Mouse (Mus musculus) embryonic facial prominence, embryonic 10.5 days (tissue): ENCODE data around the gene Kazn. TPM values are rescaled to one million over a fixed set of nuclear protein-coding genes. Genes with fewer than 3 reads are reported as not detected.

Experiments used
- DNase-seq: peaks from one replicate; pipeline ENCODE4 v3.0.0-alpha.2; 2017; ENCODE audit warnings: low spot score
- H3K27ac ChIP-seq: fragments of 300-500 bp; sonication (generic); replicated peaks from 2 replicates; pipeline ENCODE4 v1.5.1; 2016; ENCODE audit warnings: mild to moderate bottlenecking
- H3K27me3 ChIP-seq: fragments of 300-500 bp; sonication (generic); replicated peaks from 2 replicates; pipeline ENCODE4 v1.6.1; 2016; ENCODE audit warnings: low read depth, mild to moderate bottlenecking; ENCODE audit not compliant: poor library complexity, severe bottlenecking
- H3K36me3 ChIP-seq: fragments of 300-500 bp; sonication (generic); replicated peaks from 2 replicates; pipeline ENCODE4 v1.6.1; 2016; ENCODE audit warnings: mild to moderate bottlenecking, moderate library complexity
- H3K4me1 ChIP-seq: fragments of 300-500 bp; sonication (generic); 2 replicates; pipeline ENCODE4 v1.6.1; 2016
- H3K4me3 ChIP-seq: fragments of 300-500 bp; sonication (generic); 2 replicates; pipeline ENCODE4 v1.5.1; 2016; ENCODE audit warnings: mild to moderate bottlenecking, moderate library complexity
- H3K9me3 ChIP-seq: fragments of 300-500 bp; sonication (generic); 2 replicates; pipeline ENCODE4 v1.6.1; 2016; ENCODE audit warnings: mild to moderate bottlenecking
- WGBS: fragments of 180-500 bp; shearing (Covaris S2); methylation state at CpG from one replicate; pipeline ENCODE4 v1.1.7; 2016; 5-methylcytosine and 5-hydroxymethylcytosine counted together
- polyA plus RNA-seq: library from polyadenylated mRNA; unstranded; fragments of >200 nt; fragmentation: Nextera tagmentation; extraction: Ambion mirVana; gene quantifications from 2 replicates; pipeline ENCODE4 v1.2.1, GENCODE M21; 2016

Gene Kazn
- polyA plus RNA-seq, 1 experiment from 2014 or later: 13.3 TPM

GRCm38 (mm10) chr4:142214532-142214931, 24.7 kb downstream of the Kazn start:
- Histone ChIP-seq H3K4me3 (no peak overlapping the region), H3K27me3 (no peaks in the 10 kb centered on the region), H3K36me3 (peaks cover under 1% of the 10 kb centered on the region; the same call in 1 of the 2 replicates), H3K4me1 (peaks cover 76% of the 10 kb centered on the region), H3K9me3 (no peaks in the 10 kb centered on the region), H3K27ac (no peak overlapping the region)
- 75% methylated on average over 6 of the region's 6 CpGs for WGBS
- no peak for DNase-seq

GRCm38 (mm10) chr4:142212425-142212824, 26.8 kb downstream of the Kazn start:
- Histone ChIP-seq H3K4me1 (peaks cover 61% of the 10 kb centered on the region), H3K27me3 (no peaks in the 10 kb centered on the region), H3K4me3 (no peak overlapping the region), H3K27ac (no peak overlapping the region; the same call in 1 of the 2 replicates), H3K9me3 (no peaks in the 10 kb centered on the region), H3K36me3 (peaks cover 21% of the 10 kb centered on the region)
- DNase-seq: no peak
- WGBS: 87% methylated on average over 9 of the region's 9 CpGs

GRCm38 (mm10) chr4:142209884-142210283, 29.3 kb downstream of the Kazn start:
- peaks cover 38% of the 10 kb centered on the region for H3K4me1 ChIP-seq
- peaks cover 37% of the 10 kb centered on the region for H3K36me3 ChIP-seq
- H3K27ac ChIP-seq: peak overlapping the region; percentile 55
- WGBS: 64% methylated on average over 9 of the region's 9 CpGs
- no peaks in the 10 kb centered on the region for H3K9me3 ChIP-seq
- H3K27me3 ChIP-seq: no peaks in the 10 kb centered on the region
- no peak overlapping the region for H3K4me3 ChIP-seq
- peak; percentile 29 for DNase-seq

- DNase-seq: no peak
- H3K27ac ChIP-seq: no peak overlapping the region
- H3K9me3 ChIP-seq: no peaks in the 10 kb centered on the region
- WGBS: 81% methylated on average over 7 of the region's 7 CpGs
- H3K4me1 ChIP-seq: peaks cover 35% of the 10 kb centered on the region
- peaks cover 37% of the 10 kb centered on the region for H3K36me3 ChIP-seq
- no peaks in the 10 kb centered on the region for H3K27me3 ChIP-seq
- no peak overlapping the region for H3K4me3 ChIP-seq
Observed at GRCm38 (mm10) chr4:142209476-142209875, 29.7 kb downstream of the Kazn start.

- 87% methylated on average over 6 of the region's 6 CpGs for WGBS
- Histone ChIP-seq H3K27me3 (no peaks in the 10 kb centered on the region), H3K4me3 (no peak overlapping the region), H3K9me3 (peaks cover 8% of the 10 kb centered on the region; the same call in 1 of the 2 replicates), H3K27ac (no peak overlapping the region), H3K36me3 (peaks cover 55% of the 10 kb centered on the region), H3K4me1 (peaks cover 11% of the 10 kb centered on the region)
- DNase-seq: no peak
Observed at GRCm38 (mm10) chr4:142205693-142206092, 33.5 kb downstream of the Kazn start.

- DNase-seq: no peak
- H3K27me3 ChIP-seq: no peaks in the 10 kb centered on the region
- no peak overlapping the region for H3K27ac ChIP-seq
- WGBS: 74% methylated on average over 6 of the region's 6 CpGs
- no peak overlapping the region for H3K4me3 ChIP-seq
- H3K36me3 ChIP-seq: peaks cover 28% of the 10 kb centered on the region
- H3K4me1 ChIP-seq: peaks cover 12% of the 10 kb centered on the region
- peaks cover 4% of the 10 kb centered on the region; the same call in 1 of the 2 replicates for H3K9me3 ChIP-seq
Observed at GRCm38 (mm10) chr4:142196626-142197025, 42.6 kb downstream of the Kazn start.

GRCm38 (mm10) chr4:142193780-142194179, 45.4 kb downstream of the Kazn start:
- H3K4me3 ChIP-seq: no peak overlapping the region
- no peak overlapping the region for H3K27ac ChIP-seq
- no peak for DNase-seq
- no peaks in the 10 kb centered on the region for H3K27me3 ChIP-seq
- H3K4me1 ChIP-seq: peaks cover 12% of the 10 kb centered on the region
- 83% methylated on average over 7 of the region's 7 CpGs for whole genome bisulfite sequencing
- H3K36me3 ChIP-seq: peaks cover 12% of the 10 kb centered on the region; the same call in 1 of the 2 replicates
- H3K9me3 ChIP-seq: no peaks in the 10 kb centered on the region

GRCm38 (mm10) chr4:142193151-142193578, 46.0 kb downstream of the Kazn start:
- no peak for DNase-seq
- peaks cover 12% of the 10 kb centered on the region for H3K4me1 ChIP-seq
- H3K9me3 ChIP-seq: no peaks in the 10 kb centered on the region
- no peak overlapping the region for H3K4me3 ChIP-seq
- H3K27me3 ChIP-seq: no peaks in the 10 kb centered on the region
- H3K36me3 ChIP-seq: peaks cover 12% of the 10 kb centered on the region; the same call in 1 of the 2 replicates
- WGBS: 87% methylated on average over 8 of the region's 8 CpGs
- no peak overlapping the region for H3K27ac ChIP-seq

GRCm38 (mm10) chr4:142189960-142190359, 49.2 kb downstream of the Kazn start:
- H3K4me3 ChIP-seq: no peak overlapping the region
- no peaks in the 10 kb centered on the region; the same call in 1 of the 2 replicates for H3K9me3 ChIP-seq
- no peaks in the 10 kb centered on the region for H3K27me3 ChIP-seq
- no peak for DNase-seq
- no peak overlapping the region for H3K27ac ChIP-seq
- H3K4me1 ChIP-seq: peaks cover 21% of the 10 kb centered on the region
- peaks cover 32% of the 10 kb centered on the region for H3K36me3 ChIP-seq
- 92% methylated on average over 8 of the region's 8 CpGs for WGBS

- no peak overlapping the region for H3K27ac ChIP-seq
- peaks cover 44% of the 10 kb centered on the region for H3K36me3 ChIP-seq
- H3K27me3 ChIP-seq: no peaks in the 10 kb centered on the region
- H3K4me1 ChIP-seq: peaks cover 15% of the 10 kb centered on the region; the same call in 1 of the 2 replicates
- 82% methylated on average over 2 of the region's 2 CpGs for WGBS
- DNase-seq: no peak
- no peaks in the 10 kb centered on the region; the same call in 1 of the 2 replicates for H3K9me3 ChIP-seq
- no peak overlapping the region for H3K4me3 ChIP-seq
Observed at GRCm38 (mm10) chr4:142188501-142188900, 50.7 kb downstream of the Kazn start.

GRCm38 (mm10) chr4:142186155-142186554, 53.0 kb downstream of the Kazn start:
- Histone ChIP-seq H3K4me1 (peaks cover 29% of the 10 kb centered on the region), H3K27me3 (no peaks in the 10 kb centered on the region), H3K27ac (no peak overlapping the region), H3K36me3 (peaks cover 39% of the 10 kb centered on the region), H3K9me3 (no peaks in the 10 kb centered on the region; the same call in 1 of the 2 replicates), H3K4me3 (no peak overlapping the region)
- 88% methylated on average over 3 of the region's 3 CpGs for WGBS
- DNase-seq: no peak

- Histone ChIP-seq H3K4me3 (no peak overlapping the region), H3K9me3 (no peaks in the 10 kb centered on the region; the same call in 1 of the 2 replicates), H3K4me1 (peaks cover 35% of the 10 kb centered on the region), H3K27me3 (no peaks in the 10 kb centered on the region), H3K27ac (no peak overlapping the region), H3K36me3 (peaks cover 39% of the 10 kb centered on the region)
- DNase-seq: no peak
- WGBS: 92% methylated on average over 9 of the region's 9 CpGs
Observed at GRCm38 (mm10) chr4:142185533-142185900, 53.7 kb downstream of the Kazn start.

- WGBS: 91% methylated on average over 13 of the region's 13 CpGs
- no peak for DNase-seq
Observed at GRCm38 (mm10) chr4:142184852-142185532, 54.2 kb downstream of the Kazn start.

More at GRCm38 (mm10) chr4:142184852-142185532, 54.2 kb downstream of the Kazn start:
- Histone ChIP-seq H3K4me3 (no peak overlapping the region), H3K27ac (no peak overlapping the region; the same call in 1 of the 2 replicates), H3K36me3 (peaks cover 39% of the 10 kb centered on the region), H3K9me3 (no peaks in the 10 kb centered on the region; the same call in 1 of the 2 replicates), H3K4me1 (peaks cover 41% of the 10 kb centered on the region), H3K27me3 (no peaks in the 10 kb centered on the region)
